Mouse (Mus musculus) E14TG2a.4 (cell line): ENCODE results near the gene Cep85l.

Experiments used
- H3K27me3 ChIP-seq: 2 replicates; pipeline ENCODE4 v1.6.1; 2014; ENCODE audit warnings: low read length, control low read depth; ENCODE audit not compliant: insufficient read depth
- H3K36me3 ChIP-seq: 2 replicates; pipeline ENCODE4 v1.6.1; 2014; ENCODE audit warnings: low read length, control low read depth; ENCODE audit not compliant: insufficient read depth
- H3K4me1 ChIP-seq: replicated peaks from 2 replicates; pipeline ENCODE4 v1.6.1; 2014; ENCODE audit warnings: low read depth, low read length, control low read depth
- H3K4me3 ChIP-seq: replicated peaks from 2 replicates; pipeline ENCODE4 v1.5.1; 2014; ENCODE audit warnings: mild to moderate bottlenecking, low read length
- H3K9me3 ChIP-seq: 2 replicates; pipeline ENCODE4 v1.6.1; 2014; ENCODE audit warnings: low read length, control low read depth
- CTCF ChIP-seq: conservative IDR thresholded peaks from 2 replicates; pipeline ENCODE4 v1.5.1; 2014; ENCODE audit warnings: low read length
- NANOG ChIP-seq: IDR thresholded peaks from 2 replicates; pipeline ENCODE4 v1.6.1; 2014; ENCODE audit warnings: borderline replicate concordance, low read length, mixed read lengths
- POU5F1 ChIP-seq: IDR thresholded peaks from 2 replicates; pipeline ENCODE4 v1.6.1; 2014; ENCODE audit warnings: low read length, borderline replicate concordance

The Cep85l gene

DNA sequence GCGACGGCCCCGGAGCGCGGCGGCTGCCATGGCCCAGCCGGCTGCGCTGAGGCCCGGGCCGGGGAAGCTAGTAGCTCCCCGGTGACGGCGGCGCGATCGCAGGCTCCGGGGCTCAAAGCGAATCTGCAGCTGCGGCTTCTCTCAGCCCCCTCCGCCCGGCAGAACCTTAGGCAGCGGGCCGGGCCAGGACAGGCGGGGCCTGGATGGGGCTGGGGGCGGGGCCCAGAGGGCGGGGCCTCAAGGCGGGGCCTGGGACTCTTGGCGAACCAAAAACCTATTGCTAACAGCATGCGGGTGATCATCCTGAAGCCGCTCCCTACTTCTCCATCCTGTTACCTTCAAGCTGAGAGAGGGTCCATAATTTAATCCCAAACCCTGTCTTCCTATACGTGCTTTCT is at the start of gene Cep85l:
TSS of gene Cep85l (minus strand) at position 239 of the 398 bp plus-strand sequence.
- peak within 1 kb of the TSS; percentile 90 for H3K4me3 ChIP-seq
- H3K27me3 ChIP-seq, result peaks cover 19% of the 10 kb centered on the region
- no peaks in the 10 kb centered on the region for H3K36me3 ChIP-seq
- no peak for TF ChIP-seq NANOG
- TF ChIP-seq POU5F1, result no peak
- no peak for TF ChIP-seq CTCF
- no peaks in the 10 kb centered on the region for H3K9me3 ChIP-seq
- H3K4me1 ChIP-seq, result peaks cover 6% of the 10 kb centered on the region; the same call in 1 of the 2 replicates

DNA sequence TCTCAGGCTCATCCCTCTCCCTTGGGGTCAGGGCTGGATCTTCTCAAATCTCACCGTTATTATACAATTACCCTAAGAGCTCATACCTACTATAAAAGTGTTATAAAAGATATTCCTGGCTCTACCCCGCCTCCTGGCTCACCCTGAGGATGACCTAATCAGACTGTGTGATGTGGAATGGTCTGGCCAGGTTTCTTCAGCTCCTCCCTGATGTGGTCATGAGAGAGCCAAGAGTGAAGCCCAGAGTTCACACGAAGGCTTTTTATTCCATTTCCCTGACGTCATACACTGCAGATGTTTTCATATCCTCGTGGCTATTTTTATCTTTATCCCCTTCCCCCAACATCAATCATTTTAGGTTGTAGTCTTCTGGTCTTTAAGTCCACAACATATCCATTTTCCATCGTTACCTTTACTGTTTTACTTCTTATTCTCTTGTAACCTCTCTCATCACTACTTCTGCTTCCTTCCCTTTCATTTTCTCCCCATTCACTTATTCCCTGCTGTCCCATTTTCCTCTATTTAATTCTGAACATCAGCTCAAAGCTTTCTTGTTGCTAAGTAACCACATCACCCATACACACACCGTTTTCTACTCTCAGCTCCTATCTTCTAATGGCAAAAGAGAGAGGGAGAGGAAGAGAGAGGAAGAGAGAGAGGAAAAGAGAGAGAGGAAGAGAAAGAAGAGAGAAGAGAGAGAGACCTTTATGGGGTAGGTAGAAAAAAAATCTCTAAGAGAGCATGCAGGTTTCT is 49.1 kb upstream of the Cep85l start:
- H3K36me3 ChIP-seq, result no peaks in the 10 kb centered on the region
- H3K4me3 ChIP-seq, result no peak overlapping the region
- H3K9me3 ChIP-seq, result no peaks in the 10 kb centered on the region
- no peaks in the 10 kb centered on the region for H3K27me3 ChIP-seq
- TF ChIP-seq POU5F1, result no peak
- H3K4me1 ChIP-seq, result no peaks in the 10 kb centered on the region

DNA sequence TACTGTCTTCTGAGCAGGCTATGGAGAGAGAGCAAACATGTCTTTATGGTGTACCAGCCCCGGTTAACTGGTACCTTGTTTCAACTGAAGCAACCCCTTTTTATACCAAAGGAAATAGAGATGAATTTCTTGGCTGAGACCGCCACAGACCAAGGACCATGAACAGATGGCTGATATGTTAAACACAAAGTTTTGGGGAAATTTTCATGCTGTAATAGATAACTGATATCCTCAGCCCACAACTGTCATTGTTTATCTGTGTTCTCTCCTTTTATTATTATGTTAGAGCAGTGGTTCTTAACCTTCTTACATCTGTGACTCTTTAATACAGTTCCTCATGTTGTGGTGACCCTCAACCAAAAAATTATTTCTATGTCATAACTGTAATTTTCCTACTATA is 46.8 kb upstream of the Cep85l start:
- Histone ChIP-seq H3K27me3 (no peaks in the 10 kb centered on the region), H3K4me3 (no peak overlapping the region), H3K36me3 (no peaks in the 10 kb centered on the region), H3K4me1 (no peaks in the 10 kb centered on the region), H3K9me3 (no peaks in the 10 kb centered on the region)
- TF ChIP-seq POU5F1, result no peak
- no peak for TF ChIP-seq NANOG
- TF ChIP-seq CTCF, result no peak

DNA sequence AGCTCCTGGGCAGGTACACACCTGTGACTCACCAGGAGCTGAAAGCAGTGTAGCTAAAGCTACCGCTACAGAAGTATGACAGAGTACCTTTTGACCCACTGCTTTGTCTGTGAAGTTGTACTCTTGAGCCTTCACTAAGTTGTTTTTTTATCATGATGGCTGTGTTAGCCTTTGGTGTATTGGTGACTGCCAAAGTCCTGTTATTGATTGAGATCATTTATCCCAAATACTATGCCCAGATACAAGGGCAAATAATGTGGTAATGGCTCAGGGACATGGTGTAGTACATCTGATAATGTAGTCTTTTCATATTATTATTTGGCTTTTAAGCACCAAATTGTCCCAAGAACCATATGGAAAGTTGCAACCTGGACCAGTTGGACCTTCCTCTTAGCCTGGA is 43.3 kb upstream of the Cep85l start:
- TF ChIP-seq POU5F1 (no peak), CTCF (no peak), NANOG (no peak)
- no peaks in the 10 kb centered on the region for H3K36me3 ChIP-seq
- no peaks in the 10 kb centered on the region for H3K4me1 ChIP-seq
- H3K4me3 ChIP-seq, result no peak overlapping the region
- H3K9me3 ChIP-seq, result no peaks in the 10 kb centered on the region
- no peaks in the 10 kb centered on the region for H3K27me3 ChIP-seq

DNA sequence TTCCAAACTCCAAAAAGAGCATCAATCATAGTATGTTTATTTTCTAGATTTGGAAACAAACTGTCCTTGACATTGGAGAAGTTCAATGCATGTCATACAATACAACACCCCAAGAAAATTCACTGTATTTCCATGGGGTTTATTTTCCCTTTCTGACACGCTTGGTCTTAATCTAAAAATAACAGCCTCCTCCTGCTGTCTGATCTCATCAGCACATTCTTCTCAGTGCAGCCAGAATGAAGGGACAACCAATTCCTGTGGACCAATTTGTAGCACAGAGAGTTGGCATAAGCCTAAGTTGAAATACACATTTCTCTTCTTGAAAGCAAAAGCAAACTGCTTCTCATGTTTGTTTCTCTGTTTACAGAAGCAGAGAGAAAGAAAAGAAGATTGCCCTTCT is 42.5 kb upstream of the Cep85l start:
- TF ChIP-seq NANOG, result no peak
- H3K36me3 ChIP-seq, result no peaks in the 10 kb centered on the region
- no peaks in the 10 kb centered on the region for H3K27me3 ChIP-seq
- no peaks in the 10 kb centered on the region for H3K9me3 ChIP-seq
- H3K4me1 ChIP-seq, result no peaks in the 10 kb centered on the region
- H3K4me3 ChIP-seq, result no peak overlapping the region

DNA sequence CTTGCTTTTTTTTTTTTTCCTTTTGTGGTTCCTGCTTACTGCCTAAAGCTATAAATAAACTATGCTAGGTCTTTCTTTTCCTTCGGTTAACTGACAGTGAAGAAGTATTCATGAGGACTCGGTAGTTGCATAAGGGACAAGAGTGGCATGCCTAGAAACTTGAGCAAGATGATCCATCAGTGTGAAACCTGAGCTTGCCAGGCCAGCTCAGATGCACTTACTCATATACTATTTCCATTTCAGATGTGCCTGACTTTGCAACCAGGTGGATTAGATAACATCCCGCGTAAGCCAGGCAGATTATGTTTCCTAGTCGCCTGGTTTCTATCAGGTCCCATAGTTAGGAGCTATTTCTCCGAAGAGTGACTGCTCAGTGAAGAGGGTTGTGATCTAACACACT is 41.9 kb upstream of the Cep85l start:
- Histone ChIP-seq H3K4me1 (no peaks in the 10 kb centered on the region), H3K9me3 (no peaks in the 10 kb centered on the region), H3K27me3 (no peaks in the 10 kb centered on the region), H3K36me3 (no peaks in the 10 kb centered on the region), H3K4me3 (no peak overlapping the region)
- TF ChIP-seq CTCF (no peak), POU5F1 (no peak), NANOG (no peak)

DNA sequence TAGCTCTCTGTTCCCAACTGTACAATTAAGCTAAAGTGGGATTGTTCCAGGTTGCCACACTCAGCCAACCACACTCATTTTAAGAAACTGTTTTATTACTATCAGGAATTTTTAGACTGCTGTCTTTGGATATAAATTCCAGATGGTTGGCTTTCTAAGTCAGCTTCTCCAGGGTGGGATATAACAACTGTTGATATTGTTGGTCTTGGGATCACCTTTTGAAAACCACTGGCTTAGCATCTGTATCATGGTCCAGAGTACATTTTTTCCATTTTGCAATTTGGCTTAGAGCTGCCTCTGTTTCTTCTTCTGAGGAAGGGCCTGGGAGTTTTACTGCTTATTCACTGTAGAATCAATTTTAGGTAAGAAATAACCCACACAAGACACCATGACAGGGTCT is 40.3 kb upstream of the Cep85l start:
- H3K36me3 ChIP-seq, result no peaks in the 10 kb centered on the region
- H3K4me3 ChIP-seq, result no peak overlapping the region
- no peaks in the 10 kb centered on the region for H3K4me1 ChIP-seq
- no peaks in the 10 kb centered on the region for H3K27me3 ChIP-seq
- no peaks in the 10 kb centered on the region for H3K9me3 ChIP-seq
- no peak for TF ChIP-seq CTCF
- no peak for TF ChIP-seq POU5F1
- no peak for TF ChIP-seq NANOG

DNA sequence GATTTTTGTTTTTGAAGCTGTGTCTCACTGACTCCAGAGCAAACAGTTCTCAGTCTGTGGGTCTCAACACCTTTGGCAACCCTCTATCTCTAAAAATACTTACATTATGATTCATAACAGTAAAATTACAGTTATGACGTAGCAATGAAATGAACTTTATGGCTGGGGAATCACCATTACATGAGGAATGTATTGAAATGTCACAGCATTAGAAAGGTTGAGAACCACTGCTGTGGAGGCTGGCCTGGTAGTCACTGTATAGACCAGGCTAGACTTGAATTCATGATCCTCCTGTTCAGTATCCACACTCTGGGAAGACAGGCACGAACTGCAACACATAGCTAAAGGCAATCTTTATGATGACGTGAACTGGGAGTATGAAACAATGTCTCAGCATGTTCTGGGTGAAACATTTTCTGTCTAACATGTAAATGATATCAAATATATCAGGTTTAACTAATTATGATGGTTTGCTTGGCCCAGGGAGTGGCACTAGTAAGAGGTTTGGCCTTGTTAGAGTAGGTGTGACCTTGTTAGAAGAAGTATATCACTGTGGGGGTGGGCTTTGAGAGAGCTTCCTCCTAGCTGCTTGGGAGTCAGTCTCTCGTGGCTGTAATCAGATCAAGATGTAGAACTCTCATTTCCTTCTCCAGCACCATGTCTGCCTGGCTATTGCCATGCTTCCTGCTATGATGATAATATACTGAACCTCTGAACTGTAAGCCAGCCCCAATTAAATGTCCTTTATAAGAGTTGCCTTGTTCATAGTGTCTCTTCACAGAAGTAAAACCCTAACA is 39.6 kb upstream of the Cep85l start:
- Histone ChIP-seq H3K36me3 (no peaks in the 10 kb centered on the region), H3K4me1 (peaks cover 5% of the 10 kb centered on the region), H3K9me3 (no peaks in the 10 kb centered on the region), H3K4me3 (no peak overlapping the region), H3K27me3 (no peaks in the 10 kb centered on the region)
- TF ChIP-seq NANOG, result no peak
- no peak for TF ChIP-seq CTCF
- TF ChIP-seq POU5F1, result no peak
